Mouse (Mus musculus): ENCODE data around the gene Rpl41.
"Not testable (repeated sequence)": the region's sequence is repeated elsewhere in the genome, so short reads cannot be mapped to it uniquely, and the experiment has no call there.

The Rpl41 gene

DNA sequence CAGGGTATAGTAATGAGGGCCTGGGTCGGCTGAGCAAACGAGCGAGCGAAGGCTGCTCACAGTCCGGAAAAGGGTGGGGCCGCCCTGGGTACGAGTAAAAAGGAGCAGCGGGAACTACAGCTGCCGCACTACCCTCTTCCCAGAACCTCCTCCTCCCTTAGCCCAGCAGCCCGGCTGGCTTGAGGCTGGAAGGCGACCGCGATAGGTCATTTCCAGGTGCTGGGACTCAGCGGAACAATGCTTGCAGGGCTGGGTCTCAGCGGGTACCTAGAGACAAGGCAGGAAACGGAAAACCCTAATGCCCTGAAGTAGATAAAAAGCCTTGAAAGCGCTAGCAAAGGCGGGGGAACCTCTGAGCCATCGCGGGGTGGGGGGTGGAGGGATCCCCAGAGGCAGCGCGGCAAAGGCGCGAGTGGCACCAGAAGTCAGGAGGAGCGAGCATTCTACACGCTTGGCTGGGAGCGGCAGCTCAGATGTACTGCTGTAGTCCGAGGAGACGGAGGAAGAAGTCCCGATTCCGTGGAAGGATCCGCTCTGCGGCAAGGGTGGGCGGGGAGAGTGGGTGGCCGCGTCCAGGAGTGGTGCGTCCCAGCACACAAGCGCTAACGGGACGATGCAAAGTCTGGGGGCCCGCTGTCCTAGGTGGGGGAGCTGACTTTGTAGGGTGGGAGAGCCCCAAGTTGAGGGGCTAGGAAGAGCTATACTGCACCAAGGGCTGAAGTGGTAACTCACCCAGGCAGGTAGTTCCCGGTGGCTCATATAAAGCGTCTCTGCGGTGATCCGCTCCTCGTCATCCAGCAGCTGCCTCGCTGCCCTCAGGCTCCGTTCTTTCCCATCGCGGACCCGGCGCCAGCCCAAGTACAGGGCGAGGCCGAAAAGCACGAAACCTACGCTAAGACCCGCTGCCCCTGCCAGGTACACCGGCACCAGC, 24.1 kb downstream of the Rpl41 start:
- peak; percentile 71 for DNase-seq (ENCODE audit: low read depth, low spot score)

DNA sequence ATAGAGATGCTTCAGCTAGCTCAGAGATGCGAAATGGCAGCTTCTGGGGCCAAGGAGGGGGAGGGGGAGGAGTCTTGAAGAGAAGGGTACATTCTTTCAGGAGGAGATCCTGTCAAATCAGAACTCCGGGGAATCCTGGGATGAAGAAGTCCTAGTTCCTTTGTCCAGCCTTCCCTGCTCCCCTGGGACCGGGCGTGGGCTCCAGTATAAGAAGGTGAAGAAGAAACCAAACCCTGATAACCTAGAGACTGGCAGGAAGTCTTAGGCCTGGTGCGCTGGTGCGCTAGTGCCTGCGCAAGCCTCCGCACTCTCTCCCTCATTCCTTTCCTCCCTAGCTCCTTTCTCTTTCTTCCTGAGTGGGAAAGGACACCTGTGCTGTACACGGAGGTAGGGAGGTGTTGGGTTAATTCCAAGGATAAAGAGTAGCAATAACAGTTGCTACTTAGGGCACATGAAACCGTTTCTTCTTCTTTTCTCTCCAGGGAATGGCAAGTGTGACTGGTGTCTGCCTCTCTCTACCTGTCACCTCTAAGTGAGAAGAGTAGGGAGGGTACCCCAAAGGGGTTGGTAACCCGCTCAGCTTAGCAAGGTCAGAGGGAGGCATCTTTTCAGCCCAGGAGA, 24.9 kb downstream of the Rpl41 start:
- DNase-seq (ENCODE audit: low read depth, low spot score): no peak

DNA sequence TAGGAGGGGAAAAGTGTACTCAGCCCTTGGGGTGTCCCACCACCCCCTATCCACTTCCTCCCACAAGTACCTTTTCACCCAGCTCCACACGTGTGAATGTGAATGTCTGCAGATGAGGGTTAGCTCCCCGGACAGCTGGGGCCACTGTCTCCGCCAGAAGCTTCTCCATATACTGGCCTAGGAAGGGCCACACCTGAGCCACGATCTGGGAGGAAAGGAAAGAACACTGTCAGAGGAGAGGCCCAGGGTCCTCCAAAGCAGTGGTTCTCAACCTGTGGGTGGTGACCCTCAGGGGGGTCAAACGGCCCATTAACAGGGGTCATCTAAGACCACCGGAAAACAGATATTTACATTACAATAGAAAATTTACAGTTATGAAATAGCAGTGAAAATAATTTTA, 26.8 kb downstream of the Rpl41 start:
- DNase-seq (ENCODE audit: low read depth, low spot score): no peak

DNA sequence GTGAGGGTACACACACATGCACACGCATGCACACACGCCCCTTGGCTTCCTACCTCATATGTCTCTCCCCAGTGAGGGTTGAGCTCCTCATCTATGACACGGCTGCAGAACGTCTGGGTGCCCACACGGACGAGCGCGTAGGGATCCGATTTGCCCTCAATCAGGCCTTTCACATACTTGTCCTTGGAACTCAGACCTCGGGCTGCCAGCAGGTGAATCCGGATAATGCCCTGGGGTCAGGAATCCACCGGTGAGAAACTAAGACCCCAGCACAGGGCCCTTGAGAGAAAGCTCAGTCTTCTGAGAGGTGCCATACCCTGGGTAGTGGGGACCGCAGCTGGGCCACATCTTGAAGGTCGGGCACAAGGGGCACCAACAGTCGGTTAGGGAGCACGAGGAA, 28.5 kb downstream of the Rpl41 start:
- DNase-seq (ENCODE audit: low read depth, low spot score): no peak

DNA sequence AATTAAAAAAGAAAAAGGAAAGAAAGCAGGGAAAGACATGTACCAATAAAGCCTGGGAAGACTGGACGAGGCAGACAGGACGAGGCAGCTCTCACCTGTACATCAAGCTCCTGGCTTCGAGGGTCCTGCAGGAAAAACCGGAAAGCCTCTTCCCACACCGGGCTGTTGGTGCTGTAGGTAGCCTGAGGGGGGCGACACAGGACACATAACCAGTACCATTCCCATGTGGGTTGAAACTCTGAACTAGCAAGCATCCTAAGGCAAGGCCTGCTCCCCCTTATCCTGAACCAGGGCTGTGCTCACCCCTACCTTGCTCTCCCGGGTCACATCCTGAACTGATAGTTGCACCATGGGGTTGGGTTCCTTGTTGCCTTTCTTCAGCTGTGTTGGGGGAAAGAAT, 30.3 kb downstream of the Rpl41 start:
- DNase-seq (ENCODE audit: low read depth, low spot score): peak; percentile 72

DNA sequence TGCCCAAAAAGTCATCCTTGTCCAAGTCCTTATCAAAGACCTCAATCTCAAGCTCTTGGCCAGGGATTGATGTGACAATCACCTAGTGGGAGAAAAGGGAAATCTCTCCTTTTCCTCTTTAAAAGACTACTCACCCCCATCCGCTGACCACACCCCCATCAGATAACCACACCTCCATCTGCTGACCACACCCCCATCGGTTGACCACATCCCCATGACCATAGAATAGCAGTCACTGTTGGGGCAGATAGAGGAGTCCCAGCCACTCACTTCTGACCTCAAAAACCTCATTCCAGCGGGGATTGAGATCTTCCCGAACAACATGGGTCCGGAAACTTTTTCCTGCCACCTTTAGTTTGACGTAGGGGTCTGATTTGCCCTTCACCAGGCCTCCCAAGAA, 32.4 kb downstream of the Rpl41 start:
- no peak for DNase-seq (ENCODE audit: low read depth, low spot score)

DNA sequence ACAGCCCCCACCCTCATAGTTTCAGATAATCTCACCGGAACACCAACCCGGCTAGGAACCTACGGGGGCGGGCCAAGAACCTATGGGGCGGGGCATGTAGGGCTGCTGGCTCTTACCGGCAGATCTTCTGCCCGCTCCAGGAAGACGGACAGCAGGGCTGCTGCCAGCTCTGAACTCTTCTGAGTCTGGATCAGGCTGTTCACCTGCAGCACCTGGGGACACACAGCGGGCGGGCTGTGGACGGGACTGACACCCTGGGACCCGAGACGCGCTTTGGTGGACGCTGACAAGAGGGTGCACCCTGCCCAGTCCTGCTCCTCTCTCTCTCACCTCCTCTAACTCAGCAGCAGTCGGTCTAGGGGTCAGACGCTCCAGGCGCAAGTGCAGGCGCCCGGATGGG, 33.1 kb downstream of the Rpl41 start:
- no peak for DNase-seq (ENCODE audit: low read depth, low spot score)

DNA sequence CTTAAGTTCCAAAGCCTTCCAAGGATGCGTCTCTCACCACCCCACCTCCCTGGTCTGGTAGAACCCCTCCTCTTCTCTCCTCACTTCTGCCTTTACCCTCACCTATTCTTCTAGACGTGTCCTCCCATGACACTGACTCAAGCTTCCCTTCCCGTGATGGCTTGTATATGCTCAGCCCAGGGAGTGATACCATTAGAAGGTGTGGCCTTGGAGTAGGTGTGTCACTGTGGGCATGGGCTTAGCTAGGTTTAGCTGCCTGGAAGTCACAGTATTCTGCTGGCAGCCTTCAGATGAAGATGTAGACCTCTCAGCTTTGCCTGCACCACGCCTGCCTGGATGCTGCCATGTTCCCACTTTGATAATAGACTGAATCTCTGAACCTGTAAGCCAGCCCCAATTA, 34.1 kb downstream of the Rpl41 start:
- no peak for DNase-seq (ENCODE audit: low read depth, low spot score)

DNA sequence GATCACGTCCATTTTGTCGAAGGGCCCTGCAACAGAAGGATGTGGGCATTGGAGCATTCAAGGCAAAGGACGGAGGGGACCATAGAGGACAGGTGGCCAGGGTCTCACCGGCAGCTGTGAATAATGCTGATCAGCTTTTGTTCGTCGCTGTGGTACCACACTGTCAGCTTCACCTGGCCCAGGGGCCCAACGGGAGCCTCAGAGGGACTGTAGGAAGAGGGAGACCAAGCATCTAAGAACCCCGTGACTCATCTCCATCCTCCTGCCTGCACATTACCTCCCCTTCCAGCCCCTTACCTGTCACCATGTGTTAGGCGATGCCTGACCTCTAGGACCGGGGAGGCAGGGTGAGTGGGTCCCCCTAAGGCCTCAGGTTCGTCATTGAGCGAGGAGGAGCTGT, 37.3 kb downstream of the Rpl41 start:
- no peak for DNase-seq (ENCODE audit: low read depth, low spot score)

DNA sequence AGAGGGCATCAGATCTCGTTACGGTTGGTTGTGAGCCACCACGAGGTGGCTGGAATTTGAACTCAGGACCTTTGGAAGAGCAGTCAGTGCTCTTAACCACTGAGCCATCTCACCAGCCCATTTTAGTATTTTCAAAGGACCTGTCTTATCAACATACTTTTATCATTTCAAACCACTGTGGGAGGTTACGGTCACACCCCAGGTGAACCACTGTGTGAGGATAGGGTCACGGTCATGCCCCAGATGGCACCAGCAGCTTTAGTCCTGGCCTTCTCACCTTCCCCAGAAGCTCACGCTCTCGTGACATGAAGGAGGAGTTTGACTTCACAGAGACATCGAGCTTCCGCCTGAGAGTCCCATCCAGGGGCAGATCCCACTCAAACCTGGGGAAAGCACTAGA, 37.9 kb downstream of the Rpl41 start:
- DNase-seq (ENCODE audit: low read depth, low spot score): no peak

DNA sequence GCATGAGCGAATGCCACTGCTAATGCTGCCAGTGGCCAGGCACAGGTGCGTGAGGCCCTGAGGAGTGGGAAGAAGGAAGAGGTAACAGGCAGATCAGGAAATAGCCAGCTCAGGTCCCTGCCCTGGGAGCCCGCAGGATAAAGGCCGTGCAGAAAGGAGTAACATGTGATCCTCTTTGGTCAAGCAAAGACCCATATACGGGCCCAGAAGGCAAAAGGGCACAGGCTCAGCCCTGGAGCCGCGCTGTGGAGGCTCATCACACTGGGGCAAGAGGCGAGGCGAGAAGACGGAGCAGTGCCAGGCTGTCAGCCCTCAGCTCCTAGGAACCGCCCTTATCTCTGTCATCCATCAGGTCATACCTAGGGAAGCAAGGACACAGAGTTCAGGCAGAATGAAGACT, 38.8 kb downstream of the Rpl41 start:
- DNase-seq (ENCODE audit: low read depth, low spot score): no peak

DNA sequence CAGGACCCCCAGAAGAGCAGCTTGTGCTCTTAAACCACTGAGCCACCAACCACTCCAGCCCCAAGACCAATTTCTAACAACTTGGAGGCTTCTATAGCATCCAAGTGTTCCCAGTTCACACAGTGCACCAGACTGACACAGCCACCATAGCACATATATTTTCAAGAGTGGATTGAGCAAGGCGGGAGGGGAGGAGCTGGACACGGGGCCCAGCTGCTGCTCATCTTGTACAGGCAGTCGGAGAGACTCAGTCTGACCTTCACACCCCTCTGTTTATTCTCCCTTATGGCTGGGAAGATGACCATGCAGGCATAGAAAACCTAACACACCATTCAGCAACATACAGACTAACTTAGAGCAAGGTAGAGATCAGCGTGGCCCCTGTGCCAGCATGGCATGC, 39.3 kb downstream of the Rpl41 start:
- DNase-seq (ENCODE audit: low read depth, low spot score): no peak

DNA sequence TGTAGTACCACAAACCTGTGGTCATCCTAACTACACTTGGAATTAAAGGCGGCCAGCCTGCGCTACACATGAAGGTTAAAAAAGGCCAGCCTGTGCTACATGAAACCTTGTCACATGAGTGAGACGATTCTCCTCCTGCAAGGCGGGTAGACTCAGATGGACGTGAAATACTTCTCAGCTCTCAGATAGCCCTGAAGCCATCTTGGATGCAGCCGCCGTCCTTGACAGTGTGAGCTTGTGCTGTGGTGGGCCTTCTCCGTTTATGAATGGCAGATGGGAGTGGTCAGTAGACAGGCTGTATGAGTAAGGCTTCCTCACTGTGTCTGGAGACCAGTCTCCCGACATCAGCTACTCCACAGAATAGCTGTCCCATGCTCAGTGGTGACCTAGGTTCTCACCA, 39.9 kb downstream of the Rpl41 start:
- no peak for DNase-seq (ENCODE audit: low read depth, low spot score)

DNA sequence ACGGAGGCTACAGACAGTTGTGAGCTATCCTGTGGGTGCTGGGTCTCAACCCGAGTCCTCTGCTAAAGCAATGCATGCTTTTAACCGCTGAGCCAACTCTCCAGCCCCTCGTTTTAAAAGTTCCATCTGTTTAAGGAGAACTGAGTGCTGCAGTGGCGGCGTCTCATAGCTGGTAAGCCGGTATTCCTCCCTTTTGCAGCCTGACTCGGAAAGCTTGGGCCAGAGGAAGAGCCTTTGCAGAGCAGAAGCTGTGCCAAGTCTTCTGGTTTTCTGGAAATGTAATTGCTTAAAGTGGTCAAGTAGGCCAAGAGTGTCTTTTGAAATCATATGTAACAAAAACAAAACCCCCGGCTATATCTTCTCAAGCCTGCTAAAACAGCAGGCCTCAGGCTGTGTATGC, 40.8 kb downstream of the Rpl41 start:
- no peak for DNase-seq (ENCODE audit: low read depth, low spot score)

DNA sequence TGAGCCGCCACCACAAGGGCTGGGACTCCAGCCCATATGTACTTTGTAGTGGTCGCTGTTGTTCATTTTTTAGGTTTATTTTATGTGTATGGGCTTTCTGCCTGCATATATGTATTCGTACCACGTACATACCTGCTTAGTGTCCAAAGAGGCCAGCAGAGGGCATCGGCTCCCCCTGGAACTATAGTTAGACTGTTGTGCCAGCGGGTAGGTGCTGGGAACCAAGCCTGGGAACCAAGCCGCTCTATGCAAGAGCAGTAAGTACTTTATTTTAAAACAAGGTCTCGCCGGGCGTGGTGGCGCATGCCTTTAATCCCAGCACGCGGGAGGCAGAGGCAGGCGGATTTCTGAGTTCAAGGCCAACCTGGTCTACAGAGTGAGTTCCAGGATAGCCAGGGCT, 43.1 kb downstream of the Rpl41 start:
- no peak for DNase-seq (ENCODE audit: low read depth, low spot score)

DNA sequence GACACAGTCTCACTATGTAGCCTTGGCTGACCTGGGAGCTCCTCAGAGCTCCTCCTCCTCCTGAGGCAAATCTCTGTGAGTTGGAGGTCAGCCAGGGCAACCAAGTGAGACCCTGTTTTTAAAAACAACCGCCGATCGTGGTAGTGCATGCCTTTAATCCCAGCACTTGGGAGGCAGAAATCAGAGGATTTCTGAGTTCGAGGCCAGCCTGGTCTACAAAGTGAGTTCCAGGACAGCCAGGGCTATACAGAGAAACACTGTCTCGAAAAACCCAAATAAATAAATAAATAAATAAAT, 43.8 kb downstream of the Rpl41 start:
- not testable (repeated sequence) for DNase-seq (ENCODE audit: low read depth, low spot score)

DNA sequence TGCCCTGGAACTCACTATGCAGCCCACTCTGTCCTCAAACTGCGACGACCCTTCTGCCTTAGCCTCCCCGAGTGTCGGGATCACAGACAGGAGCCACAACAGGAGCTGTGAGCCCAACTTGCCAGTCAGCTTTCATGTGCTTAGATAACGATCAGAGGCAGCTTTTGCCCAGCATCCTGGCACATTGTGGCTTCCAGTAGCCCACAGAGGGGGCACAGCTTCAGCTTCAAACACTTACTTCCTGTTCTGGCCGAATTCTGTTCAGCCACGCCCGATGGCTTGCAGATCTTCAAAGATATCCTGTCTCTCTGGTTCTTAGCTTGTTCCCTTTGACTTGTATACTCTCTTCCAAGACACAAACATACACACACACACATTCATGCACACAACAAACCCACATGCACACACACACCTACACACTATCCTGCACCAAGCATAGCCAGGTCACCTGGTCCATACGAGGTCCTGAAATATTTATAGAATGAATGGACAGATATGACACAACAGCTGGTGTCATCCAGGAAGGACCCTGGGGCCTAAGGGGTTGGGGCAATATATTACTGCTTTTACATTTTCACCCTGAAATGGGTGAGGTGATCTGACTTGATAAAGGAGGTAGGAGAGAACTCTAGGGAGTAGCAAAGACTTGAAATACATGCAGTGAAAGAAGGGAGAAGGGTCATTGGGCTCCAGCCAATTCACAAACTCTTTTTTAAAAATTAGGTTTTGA, 44.3 kb downstream of the Rpl41 start:
- DNase-seq (ENCODE audit: low read depth, low spot score): no peak

DNA sequence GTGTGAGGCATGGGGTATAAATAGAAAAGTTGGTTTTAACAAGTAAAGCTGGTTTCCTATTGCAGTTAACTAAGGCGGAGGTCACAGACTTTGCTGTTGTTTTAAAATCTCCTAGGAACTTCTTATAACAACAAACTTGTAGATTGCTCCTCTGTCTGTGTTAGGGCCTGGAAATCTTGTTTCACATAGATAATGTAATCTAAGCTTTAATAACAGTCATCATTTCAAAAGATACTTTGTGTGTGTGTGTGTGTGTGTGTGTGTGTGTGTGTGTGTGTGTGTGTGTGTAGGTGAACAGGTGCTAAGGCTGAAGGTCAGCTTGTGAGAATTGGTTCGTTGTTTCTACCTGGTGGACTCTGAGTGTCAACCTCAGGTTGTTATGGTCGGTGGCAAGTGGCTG, 45.1 kb downstream of the Rpl41 start:
- DNase-seq (ENCODE audit: low read depth, low spot score): no peak

DNA sequence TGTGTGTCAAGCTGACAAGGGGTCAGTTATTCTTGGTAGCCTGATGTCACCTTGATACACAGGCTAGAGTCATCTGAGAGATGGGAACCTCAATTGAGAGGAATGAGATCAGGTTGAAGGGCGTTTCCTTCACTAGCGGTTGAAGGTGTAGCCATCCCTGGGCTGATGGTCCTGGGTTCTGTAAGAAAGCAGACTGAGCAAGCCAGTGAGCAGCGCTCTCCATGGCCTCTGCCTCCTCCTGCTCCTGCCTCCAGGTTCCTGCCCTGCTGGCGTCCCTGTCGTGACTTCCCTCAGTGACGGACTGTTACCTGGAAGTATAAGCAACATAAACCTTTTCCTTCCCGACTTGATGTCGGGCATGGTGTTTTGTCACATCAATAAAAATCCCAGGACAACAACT, 45.6 kb downstream of the Rpl41 start:
- DNase-seq (ENCODE audit: low read depth, low spot score): no peak

DNA sequence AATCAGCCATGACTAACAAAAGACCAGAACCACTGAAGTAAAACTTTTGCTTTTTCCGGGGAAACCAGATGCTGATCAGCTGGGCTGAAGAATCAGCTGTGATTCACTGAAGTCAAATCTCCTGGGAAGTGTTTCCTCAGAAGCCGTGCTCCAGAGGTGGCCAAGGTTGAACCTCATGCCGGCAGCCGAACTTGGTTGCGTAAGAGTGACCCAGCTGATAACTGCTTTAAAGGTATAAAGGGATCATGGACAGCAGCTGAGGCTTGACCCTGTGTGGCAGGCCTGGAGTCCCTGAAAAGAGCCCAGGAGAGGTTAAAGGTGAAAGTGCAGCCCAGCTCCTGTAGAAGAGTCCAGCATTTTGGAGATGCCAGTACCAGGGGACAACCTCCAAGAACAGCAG, 46.8 kb downstream of the Rpl41 start:
- no peak for DNase-seq (ENCODE audit: low read depth, low spot score)

DNA sequence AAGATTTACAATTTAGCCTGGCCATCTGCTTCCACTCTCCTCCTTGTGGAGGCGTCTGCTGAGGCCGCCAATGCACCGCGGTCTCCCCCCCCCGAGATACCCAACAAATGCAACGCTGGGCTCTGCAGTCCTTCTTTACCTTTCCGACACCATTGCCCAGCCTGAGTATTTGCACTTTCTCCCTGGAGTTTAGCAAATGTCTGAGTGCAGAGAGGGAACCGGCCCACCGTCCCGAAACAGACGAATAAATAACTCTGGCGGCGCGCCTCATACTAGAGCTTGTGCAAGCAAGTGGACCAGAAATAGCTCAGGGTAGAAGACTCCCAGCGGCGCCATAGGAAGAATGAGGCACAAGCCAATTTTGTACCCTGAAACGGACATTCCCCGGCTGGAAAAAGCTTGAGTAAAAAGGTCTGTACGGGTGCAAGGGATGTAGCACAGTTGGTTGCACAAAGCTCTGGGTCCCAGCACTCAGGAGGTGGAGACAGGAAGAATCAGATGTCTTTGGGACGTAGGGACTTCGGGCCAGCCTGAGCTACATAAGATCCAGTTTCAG, 49.9 kb downstream of the Rpl41 start:
- DNase-seq (ENCODE audit: low read depth, low spot score): peak; percentile 70

DNA sequence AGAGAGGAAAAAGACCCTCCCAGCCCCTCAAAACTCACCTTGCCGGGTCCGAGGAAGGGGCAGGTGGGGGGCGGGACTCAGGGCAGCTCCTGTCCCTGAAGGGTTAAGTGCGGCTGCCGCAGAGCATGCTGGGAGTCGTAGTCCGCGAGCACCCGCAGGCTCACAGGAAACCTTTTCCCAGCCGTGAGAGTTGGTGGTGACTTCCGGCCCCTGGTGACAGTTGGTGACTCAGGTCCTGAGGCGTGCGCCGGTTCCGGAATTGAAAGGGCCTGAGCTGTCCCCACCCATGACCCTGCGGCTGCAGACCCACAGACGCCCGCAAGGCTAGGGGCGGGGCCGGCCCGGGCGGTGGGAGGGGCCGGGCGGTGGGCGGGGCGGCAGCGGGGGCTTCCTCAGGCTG, 50.5 kb downstream of the Rpl41 start, which contains the start of gene Myl6b:
Myl6b (minus strand) TSS at position 96 of the 400 bp plus-strand sequence.
- peak; percentile 99 for DNase-seq (ENCODE audit: low read depth, low spot score)
